Mouse (Mus musculus) testis, postnatal 10 days (tissue): ENCODE results near the gene Myo1d.

Experiments
- DNase-seq: peaks from one replicate; pipeline ENCODE4 v3.0.0; 2021; ENCODE audit warnings: low spot score

Gene Myo1d

DNA sequence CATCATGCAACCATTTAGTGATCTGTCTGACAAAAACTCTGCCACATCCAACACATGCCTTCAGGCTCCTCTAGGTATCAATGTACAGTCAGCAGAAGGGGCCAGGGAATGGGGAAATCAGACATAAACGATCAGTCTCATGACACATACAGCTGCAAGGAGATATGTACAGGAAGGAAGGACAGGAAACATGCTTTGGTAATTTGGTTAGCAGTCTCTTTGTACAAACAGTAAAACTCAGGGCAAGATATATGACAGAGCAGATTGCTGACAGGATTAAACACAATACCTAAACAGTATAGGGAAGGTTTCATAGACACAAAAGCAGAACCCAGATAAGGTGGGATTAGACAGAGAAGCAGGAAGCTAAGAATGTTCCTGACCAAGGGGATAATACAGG, 60.8 kb downstream of the Myo1d start:
- DNase-seq: no peak

DNA sequence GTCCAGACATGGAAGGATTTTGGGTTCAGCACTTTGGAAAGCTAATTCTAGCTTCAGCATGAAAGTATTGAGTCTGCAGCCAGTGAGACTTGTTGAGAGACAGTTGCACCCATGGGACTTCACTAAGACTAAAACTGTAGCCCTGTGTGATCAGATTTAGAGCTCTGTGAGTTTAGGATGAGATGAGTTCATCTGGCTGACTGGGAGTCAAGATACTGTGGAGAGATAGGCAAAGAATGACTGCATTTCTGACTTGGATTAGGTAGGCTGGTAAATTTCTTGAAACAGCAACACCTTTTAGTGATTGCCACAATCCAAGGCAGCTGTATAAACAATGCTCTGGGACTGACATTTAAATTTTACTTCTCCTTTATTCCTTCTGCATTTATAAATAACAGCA, 61.8 kb downstream of the Myo1d start:
- DNase-seq: no peak

DNA sequence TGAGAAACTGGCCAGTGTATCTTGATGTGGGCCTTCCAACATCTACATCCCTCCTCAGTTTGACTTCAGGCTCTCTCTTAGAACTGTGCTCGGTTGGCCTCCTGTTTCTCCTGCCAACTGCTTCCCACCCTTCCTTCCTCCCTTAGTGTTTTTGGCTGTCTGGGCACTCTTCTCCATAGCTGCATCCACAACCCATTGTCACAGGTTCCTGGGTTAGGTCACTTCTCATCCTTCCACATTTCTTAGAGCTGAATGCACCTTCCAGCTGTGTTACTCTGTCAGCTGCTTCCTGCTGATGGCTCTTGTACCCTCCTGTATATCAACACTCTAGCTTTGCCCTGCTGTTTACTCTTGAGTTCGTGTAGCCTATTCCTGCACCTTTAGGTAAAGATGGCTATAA, 64.7 kb downstream of the Myo1d start:
- no peak for DNase-seq

DNA sequence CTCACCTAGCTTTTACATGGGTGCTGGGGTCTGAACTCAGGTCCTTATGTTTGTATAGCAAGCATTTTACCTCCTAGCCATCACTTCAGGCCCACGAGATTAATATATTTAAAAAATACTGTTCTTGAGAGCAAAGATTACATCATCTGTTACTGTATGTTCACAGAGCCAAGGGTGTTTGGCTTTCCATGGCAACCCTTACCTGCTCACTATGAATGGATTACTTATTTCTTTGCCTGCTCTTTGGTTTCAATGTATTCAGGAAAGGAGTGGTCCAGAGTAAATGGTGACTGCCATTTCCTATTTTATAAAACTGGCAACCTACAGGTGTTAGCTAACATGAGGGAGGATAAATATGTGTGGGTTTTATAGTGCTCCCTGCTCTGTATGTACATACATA, 66.1 kb downstream of the Myo1d start:
- no peak for DNase-seq

DNA sequence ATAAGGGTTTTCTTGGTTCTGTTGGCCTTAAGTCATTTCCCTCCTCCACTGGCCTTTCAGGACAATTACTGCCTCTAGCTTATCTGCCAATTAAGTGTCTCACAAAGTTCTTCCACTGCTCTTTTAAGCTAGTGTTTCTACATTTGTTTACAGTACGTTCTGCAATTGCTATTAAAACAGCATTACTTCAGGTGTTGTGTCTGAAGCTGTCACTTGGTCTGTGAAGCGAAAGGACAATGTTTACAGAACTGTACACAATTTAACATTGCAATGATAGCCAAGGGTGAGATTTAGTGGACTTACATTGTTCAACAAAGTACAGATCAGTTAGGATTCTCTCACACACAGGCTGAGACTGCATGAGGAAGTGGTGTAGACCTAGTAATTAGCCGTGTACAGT, 67.6 kb downstream of the Myo1d start:
- DNase-seq: no peak

DNA sequence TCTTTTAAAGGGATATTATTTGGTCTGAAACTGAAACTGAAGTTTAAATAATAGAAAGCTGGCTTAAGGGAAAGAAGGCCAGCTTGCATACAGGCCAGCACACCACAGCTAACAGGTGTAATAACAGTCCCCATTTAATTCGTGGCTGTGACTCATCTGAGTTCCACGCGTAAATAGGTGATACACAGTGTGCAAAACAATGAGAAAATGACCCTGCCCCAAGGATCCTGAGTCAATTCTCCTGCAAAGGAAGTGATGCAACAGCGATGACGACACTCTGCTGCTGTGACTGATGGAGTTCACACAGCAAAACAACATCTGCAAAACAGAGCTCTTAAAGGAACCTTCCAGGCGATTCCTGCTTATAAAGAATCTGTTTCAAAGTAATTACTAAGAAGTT, 68.5 kb downstream of the Myo1d start:
- DNase-seq: no peak

DNA sequence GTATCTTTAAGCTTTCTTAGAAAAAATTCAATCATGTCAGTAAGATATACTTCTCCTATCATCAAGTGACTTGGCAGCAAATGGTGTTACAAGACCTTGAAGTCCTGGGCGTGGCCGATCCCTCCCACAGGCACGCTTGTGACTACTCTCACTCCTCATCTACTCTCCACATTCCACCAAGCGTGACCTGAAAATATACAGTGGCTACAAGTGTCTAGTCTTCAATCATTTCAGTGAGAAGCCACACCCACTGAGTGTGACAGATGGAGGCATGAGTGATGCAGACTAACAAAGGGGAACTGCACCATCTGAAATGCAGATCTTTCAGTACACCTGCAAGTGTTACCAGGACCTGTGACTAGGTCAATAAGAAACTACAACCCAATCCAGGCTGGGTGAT, 79.2 kb downstream of the Myo1d start:
- no peak for DNase-seq

DNA sequence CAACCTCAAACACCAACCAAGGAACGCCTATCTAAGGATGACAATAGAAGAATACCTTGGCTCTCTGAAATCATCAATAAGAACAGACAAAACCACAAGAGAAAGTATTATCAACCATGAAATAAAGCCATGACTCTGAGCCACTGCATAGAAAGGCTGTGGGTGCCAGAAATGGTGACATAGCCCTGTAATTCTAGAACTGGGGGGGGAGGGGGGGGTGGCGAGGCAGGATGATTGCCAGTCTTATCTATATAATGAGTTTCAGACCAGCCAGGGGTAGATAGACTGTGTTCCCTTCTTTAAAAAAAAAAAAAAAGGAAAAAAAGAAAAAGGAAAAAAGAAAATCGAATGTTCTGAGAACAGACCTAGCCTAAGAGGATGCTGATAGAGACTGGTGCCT, 81.1 kb downstream of the Myo1d start:
- no peak for DNase-seq

DNA sequence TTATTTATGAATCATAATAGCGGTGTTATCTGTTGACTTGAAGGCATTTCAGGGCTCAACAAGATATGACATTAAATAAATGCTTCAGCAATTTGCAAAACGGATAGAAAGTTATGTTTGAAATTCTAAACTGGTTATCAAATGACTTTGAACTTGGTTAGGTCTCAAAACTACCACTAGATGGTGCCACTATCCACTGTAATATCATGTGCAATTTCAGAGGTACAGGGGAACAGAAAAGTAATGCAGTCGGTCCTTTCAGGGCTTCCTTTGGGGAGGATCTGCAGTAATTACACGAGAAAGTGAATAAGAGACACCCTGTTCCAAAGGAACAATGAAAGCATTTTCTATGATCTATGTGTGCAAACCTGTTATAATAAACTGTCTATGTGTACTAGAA, 83.5 kb downstream of the Myo1d start:
- no peak for DNase-seq

DNA sequence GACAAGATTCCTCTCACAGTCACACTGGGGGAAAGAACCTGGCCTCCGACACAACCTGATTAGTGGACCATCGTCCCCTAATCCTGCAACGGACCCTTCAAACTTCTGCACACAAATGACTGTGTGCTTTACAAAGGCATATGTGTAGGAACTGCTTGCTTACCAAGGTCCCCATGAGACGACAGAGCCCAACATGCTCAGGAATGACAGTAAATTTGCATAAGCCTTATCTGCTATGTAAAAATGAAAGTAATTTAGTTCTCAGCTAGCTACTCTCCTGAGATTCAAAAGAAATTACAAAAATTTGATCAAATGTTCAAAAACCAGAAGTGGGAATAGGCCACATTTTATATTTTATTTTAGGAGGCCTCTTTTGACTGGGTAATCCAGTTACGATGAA, 95.2 kb downstream of the Myo1d start:
- DNase-seq: no peak

DNA sequence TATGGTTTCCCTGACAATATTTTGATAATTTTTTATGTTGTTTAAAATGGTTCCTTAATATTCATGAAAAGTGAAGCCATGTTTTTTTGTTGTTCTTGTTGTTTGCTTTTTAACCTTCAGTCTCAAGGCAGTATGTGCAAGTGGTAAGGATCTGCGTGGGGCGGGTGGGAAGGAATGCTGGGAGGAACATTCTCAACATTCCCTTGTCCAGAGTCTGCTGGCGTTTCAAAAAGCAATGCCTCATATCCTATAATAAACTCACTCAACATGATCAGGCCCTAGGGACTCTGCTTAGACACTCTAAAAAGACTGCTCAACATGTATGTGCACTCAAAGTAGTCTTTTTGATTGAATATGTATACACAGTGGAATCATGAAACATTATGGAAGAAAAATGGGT, 97.1 kb downstream of the Myo1d start:
- DNase-seq: no peak

DNA sequence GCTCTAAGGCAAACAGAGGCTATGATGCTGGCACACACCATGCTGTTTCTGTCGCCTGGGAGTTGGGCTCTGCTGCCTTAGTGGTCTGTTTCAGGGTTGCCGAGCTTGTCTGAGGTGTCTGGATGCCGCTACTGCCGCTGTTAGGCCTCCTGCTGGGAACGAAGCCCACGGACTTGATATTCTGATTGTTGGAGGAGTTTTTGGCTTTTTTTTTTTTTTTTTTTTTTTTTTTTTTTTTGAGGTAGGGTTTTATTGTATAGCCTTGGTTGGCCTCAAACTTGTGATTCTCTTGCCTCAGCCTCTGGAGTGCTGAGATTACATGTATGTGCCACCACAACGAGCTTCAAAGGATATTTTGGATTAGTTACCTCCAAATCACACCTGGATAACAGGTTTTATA, 106.8 kb downstream of the Myo1d start:
- DNase-seq: no peak

DNA sequence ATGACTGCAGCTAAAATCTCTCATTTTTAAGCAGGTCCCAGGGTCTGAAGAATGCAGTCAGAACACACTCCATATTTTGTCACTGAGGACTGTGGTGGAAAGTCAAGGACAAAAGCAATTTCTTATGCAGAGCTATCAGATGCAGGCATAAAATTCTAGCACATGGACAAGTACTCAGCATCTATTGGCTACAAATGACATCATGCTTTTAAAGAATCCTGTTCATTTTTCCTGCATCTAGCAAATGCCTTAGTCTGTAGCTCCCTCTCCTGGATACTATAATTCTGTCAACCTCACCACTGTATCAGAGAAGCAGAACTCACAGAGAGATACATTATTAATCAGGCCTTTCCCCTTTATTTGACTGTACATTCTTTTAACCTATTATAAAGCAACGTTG, 109.4 kb downstream of the Myo1d start:
- DNase-seq: no peak

DNA sequence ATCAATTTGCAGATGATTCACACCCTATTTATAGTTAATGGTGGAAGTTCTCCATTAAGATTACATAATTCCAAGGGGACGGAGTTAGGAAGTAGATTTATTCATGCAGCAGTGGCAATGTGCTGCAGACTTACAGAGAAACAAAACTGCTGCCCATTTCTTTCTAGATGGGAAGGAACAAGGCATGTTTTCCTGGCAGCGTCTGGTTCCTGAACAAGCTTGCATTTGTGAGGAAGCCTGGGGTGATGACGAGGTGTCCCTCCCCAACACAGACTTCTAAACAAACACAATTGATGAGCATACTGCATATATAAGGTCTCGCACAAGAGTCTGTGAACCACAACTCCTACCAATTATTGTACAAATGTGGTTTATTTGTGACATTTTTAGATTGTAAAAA, 109.9 kb downstream of the Myo1d start:
- DNase-seq: no peak

DNA sequence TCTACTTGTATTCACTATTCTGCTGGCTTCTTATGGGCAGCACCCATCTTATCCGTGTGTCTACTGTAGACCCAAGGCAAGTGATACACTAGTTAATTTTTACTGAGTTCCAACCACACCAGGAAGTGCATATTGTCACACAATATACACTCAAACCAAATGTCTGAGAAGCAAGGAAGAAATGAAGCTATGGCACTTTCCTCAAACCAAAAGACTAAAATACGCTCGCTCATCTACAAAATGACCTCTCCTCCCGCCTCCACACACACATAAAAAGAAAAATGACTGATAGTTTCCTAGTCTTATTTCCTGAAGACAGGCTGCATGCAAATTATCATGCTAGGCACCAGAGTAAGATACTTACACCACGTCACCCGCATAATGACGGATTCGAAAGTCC, 113.6 kb downstream of the Myo1d start:
- no peak for DNase-seq

DNA sequence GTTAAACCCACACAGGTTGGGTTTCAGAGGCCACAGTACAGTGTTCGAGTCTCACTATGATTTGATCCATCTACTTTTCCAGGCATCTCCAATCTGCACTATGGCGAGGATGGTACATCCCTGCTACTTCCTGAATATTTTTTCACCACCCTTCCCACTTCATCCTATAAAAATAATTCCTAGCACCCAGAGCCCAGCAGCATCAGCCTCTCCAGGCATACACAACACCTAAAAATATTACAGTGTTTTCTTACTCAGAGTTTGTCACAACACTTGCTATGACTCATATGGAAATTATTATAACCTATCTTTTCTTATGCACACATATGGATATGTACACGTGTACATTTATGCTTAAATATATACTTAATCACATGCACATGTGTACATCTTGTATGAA, 115.6 kb downstream of the Myo1d start:
- DNase-seq: no peak

DNA sequence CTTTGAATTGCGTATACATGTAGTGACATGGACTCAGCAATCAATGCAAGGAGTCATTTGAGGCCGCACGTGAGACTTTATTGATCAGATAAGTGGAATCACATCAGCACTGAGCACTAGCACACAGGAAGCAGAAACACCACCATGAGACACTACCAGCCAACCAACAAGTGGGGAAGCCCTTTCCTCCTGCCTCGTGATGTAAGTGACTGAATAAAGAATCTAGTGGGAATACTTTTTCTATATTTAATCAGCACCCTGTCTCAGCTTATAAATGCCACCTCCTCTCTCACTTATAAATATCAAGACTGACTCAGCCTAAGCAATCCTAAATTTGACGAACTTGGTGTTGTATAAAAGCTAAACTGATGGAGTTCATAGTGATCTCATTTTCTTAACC, 134.7 kb downstream of the Myo1d start:
- no peak for DNase-seq

DNA sequence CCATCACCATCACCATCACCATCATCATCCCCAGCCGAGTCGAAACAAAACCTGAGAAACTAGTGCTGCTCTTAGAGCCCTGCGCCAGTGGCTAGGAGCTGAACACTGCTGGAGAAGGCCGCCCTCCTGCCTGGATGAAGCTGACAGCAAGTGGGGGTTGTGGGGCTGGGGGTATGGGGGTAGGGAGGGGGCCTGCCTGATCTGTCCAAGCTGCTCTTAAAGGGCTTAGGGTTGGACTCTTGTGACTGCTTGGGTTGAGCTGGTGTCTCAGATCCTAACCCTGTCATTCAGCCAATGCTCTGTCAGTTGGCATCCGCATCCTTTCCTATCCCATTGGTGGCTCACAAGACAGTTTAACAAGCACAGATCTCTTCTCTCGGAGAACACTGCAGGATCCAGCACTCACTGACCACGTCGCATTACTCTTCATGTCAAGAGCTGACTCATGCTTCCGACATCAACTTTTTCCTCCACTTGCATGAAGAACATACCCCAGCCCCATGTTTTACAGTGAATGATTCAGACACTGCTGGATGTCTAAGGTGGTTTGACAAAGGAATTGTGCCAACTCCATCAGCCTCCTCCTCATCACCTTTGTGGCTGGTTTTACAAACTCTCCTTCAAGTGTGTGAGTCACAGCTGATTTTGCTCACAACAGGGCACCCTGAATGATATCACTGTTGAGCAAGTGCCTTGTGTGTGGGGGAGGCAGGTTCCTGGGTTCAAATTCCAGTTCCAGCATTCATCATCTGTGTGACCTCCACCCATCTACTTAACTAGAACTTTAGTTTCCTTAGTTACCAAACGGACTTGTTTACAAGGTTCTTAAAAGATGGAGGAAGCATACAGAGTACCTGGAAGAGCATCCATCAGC, 150.6 kb downstream of the Myo1d start:
- DNase-seq: no peak

DNA sequence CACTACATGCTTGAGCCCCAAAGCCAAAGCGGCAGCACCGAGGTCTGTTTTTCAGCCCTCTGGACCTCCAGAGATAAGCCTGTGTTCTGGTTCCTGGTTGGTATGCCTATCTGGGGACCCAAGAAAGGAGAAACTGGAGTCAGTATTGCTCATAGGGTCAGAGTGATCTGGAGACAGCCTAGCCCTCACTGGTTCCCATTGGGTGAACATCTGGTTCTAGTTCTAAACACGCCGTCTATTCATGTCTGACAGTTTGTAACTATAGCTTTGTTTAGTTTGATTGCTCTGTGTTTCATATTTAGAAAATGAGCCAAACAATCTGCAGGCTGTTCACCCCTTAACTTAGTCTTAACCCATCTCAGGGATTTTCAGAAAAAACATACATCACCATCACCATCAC, 151.2 kb downstream of the Myo1d start:
- no peak for DNase-seq

DNA sequence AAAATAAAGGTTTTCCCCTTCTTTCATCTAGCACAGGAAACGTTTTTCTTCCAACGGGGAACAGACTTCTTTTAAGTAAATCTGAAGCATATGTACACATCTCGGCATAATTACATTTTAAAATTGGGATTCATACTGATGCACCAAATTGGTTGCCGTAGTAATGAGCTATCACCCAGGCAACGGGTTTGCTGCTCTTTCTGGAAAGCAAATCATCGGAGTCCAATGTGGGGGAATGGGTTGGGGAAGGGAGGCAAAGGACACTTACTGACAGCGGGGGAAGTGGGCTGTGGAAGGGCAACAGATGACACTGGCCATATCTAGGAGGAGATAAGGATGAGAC, 156.8 kb downstream of the Myo1d start:
- DNase-seq: no peak

DNA sequence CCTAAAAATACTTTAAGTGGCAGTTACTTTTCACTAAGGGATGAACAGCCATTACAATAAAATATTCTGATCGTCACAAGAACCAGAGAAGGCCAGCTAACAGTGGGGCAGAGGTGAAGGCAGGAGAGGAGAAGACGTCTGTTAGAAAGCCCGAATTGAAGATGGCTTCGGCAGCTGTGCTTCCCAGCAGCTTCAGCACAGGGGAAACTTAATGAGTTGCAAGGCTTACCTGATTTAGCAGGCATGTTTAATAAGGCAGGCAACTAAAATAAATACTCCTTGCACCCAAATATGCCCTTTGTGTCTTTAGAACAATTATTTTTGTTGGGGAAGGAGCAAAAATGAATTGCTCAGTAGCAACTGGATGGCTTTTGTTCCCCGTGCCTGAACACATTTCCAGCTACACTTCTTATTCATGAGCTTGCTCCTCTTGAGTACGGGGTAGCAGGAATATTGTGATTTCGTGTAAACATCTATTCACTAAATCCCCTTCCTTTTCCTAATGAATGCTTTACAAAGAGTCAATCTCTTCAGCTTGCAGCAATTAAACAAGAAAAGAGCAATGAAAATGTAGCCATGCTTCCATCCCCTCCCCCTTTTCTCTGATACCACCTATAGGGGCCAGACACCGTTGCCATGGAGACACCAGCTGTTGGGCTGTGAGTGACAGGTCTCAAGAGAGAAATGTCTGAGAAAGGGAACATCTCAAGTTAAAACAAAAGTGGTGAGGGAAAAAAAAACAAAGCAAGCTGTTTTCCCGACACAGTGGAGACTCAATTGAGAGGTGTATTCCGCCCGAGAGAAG, 157.4 kb downstream of the Myo1d start:
- DNase-seq: no peak

DNA sequence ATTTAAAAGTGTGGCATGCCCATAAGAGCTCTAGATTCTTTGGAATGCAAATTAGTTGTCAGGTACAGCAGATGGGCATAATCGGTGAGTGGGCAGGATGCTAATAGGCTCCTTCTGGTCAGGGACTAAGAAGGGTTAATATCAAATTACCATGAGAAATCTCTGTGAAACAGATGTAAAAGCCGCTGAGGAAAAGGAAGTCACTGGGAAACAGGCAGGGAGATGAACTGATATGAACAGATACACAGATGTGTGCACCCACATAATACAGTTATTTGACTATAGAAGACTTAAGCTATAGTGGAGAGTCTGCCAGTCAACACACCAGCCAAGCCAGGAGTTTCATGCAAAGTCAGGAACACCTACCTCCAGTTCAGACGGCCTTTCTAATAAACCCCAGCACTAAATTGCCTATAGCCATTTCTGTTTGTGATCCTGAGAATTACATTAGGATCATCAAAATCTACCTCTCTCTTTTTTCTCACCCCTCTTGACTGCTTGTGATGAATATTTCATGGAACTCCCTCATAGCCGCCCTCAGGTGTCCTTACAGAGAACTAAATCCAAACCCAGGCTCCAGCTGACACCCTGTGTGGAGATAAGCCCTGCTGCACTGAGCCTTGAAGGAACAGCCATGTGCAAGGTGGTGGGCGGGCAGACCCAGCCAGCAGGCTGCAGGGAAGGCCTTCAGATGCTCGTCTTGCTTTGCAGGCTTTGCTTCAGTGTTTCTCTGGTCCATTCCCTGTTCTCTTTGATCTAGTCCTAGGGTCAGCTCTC, 164.7 kb downstream of the Myo1d start:
- no peak for DNase-seq

DNA sequence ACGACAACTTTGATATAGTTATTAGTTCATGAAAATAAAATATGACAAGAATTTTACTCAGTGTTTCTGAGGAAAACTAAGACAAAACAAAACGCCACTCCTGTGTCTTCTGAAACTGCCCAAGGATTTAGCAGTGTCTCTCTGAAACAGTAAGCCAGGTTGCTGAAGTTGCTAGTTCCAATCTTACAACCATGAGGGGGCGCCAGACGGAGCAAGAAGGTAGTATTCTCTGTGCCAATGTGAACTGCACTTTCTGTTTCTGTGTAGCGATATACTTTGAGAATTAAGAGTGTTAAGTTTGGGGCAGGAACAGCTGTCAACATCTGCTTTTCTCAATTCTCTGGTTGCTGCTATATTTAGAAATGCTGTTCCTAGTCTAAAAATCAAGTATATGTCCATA, 165.4 kb downstream of the Myo1d start:
- no peak for DNase-seq
